Mouse (Mus musculus) thymus, postnatal 4 days (tissue): ENCODE measurements around the gene Cdk6.

Source experiments
- DNase-seq: peaks from one replicate; pipeline ENCODE4 v3.0.0; 2021

The Cdk6 gene

GRCm38 (mm10) chr5:3491084-3491483 lies 149.8 kb downstream of the Cdk6 start:
- DNase-seq: no peak

DNA sequence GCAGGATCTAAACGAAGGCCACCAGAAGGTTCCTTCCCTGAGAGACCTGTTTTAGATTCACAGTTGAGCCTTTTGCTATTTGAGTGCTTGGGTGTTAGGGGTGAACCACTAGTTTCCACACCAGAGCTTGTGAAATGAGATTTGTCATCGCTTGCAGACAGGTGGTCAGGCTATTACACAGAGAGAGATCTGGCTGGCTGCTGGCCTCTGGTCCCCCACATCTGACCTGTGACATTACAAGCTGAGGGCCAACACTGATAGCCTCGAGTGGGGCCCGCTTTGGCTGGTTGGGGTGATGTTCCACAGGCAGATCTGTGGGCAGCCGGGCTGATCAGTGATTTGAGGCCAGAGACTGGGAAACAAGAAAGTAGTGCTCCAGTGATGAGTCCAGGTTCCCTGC lies 150.6 kb downstream of the Cdk6 start:
- DNase-seq: no peak

DNA sequence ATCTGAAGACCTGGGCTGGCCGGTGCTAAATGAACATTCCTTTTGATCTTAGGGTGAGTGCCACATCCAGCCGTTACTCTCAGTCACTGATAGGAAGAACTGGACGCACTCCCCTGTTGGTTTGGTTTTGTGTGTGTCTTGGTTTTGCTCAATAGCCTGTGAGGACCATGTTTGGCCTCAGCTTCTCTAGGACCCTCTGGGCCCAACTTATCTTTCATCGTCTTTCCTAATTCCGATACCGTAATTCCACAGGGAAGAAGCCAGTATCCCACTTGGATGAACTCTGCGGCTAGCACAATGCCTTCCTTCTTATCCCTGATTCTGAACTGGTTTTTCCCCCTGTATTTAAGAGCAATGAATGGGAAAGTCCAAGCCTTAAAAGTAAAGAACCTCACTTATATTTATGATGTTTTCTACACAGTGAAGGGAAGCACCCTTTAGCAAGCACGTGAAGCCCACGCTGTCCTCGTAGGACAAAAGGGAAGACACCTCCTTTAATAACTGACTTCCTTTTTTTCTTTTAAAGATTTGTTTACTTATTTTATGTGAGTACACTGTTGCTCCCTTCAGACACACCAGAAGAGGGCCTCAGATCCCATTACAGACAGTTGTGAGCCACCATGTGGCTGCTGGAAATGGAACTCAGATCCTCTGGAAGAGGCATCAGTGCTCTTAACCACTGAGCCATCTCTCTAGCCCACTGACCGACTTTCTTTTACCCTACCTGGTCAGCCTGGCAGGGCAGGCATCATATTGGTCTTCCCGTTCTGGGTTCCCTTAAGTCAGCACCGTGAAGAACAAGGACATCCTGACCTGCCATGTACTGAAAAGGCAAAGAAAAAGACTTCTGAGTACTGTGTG lies 151.7 kb downstream of the Cdk6 start:
- DNase-seq: no peak

DNA sequence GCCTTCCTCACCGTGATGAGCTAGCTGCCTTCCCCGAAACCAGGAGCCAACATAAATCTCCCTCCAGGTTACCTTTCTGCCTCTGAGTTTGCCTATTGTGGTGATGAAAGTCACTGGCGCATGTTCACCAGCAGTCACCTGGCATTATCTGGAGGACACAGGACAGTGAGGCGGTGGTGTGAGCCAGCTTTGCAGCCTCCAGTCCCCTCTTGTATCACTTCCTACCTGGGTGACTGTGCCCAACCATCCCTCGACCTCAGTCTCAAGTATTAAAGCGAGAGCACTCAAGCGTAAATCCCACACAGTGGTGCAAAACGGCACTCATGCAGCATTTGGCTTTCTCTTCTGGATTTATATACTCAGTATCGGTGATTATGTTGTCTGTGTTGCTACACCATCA lies 152.7 kb downstream of the Cdk6 start:
- no peak for DNase-seq

GRCm38 (mm10) chr5:3494452-3495187 lies 153.3 kb downstream of the Cdk6 start:
- DNase-seq: no peak

DNA sequence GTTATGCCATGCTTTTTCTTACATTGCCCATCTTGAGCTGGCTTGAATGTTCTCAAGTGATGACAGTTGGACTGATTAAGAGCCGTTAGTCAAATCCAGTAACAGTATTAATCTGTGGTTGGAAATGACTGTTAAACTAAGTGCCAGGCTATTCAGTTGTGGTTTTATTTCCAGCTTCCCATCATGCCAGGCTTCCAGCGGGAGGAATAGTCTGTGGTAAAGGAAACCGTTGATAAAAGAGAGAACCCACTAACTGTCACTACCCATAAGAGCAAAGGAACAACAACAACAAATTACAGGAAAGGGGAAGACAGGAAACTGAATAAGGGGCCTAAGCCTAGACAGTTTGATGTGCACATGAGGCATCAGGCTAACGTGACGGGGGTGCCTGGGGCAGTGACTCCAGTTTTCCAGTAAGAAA lies 156.2 kb downstream of the Cdk6 start:
- DNase-seq: peak; percentile 43

- no peak for DNase-seq
Observed at GRCm38 (mm10) chr5:3500298-3500697, 159.0 kb downstream of the Cdk6 start.

DNA sequence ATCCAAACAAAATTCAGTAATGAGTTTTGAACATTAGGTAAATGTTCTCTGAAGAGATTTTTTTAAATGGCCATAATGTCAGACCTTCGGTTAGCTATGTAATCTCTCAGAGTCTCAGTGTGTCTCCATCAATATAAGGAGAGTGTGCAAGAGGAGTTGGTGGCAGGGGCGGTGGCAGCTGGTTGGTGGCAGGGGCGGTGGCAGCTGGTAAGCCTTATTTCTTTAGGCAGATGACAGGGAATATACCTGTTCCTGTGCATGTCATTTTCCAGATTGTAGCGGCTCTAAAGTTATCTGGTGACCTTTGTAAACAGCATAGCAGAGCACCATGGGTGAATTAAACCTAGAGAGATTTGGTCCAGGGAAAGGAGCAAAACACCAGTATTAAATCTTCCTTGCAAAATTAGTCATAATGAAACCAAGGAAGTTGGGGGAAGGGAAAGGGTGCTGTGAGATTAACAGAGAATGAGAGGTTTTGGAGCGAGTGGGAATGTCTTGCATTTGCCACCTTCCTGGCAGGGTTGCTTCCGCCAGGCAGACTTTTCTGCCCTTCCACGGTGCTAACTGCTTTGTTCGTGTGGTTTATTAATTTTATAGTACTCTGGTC lies 159.8 kb downstream of the Cdk6 start:
- DNase-seq: peak; percentile 45

GRCm38 (mm10) chr5:3501564-3502001 lies 160.3 kb downstream of the Cdk6 start:
- no peak for DNase-seq

DNA sequence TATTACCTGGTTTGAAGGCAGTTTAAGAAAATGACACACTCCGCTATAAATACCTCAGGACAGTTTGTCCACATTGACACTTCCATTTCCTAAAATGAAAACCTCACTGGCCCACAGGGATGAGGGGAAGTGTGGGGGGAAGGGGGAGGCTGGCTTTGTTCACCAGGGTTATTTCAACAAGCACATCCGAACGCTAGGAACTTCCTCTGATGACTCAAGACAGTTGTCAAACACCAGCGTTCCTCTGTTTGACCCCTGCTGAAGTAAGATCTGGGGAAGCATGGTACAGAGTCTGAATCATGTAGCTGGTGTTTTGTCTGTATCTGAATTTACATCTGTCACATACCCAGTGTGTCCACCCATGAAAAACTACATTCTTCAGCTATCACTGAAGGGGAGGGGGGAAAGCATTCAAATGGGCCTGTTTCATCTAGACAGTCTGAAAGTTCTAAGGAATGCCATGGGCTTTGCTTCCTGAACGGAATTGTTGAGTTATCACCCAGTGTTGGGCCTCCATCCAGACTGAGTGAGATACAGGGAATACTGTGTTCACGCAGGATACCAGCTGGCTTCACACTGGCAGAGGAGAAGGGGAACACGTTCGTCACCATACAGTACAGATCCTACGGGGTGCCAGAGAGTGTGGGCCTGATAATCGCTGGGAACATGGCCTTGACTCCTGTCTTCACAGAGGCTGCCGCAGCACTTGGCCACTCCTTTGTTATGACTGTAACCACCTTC lies 161.5 kb downstream of the Cdk6 start:
- DNase-seq: peak; percentile 33

DNA sequence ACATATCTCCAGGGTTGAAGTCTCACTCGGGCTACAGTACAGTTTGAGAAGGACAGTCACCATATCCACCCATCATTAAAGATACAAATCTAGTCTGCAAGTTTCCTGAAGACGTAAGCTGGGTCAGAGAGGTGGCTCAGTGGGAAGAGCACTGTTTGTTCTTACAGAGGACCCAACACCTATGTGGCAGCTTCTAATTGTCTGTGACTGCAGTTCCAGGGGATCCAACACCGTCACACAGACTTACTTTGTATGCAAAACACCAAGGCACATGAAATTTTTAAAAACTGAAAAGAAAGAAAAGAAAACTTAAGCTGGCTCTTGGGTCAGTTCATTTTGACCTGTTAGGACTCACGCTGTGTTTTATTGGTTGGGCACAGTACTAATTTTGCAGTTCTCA lies 162.1 kb downstream of the Cdk6 start:
- DNase-seq: no peak

GRCm38 (mm10) chr5:3503836-3504323 lies 162.6 kb downstream of the Cdk6 start:
- no peak for DNase-seq

GRCm38 (mm10) chr5:3504453-3504852 lies 163.2 kb downstream of the Cdk6 start:
- no peak for DNase-seq

DNA sequence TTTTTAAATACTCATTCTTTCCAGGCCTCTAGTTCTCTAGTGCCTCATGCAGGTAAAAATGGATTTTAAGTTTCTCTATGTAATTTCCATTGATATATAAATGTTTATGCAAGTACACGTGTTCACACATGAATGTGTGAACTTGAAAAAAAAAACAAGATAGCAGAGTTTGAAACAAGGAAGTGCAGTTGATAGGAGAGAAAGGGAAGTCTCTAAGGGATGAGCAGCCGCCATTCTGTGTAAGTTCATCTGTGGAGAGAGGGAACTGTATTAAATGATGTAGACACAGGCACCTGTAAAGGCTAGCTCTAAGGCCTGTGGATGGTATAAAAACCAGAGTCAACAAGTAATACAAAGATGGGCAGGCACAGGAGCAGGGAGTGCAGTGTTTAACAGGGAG lies 164.3 kb downstream of the Cdk6 start:
- no peak for DNase-seq

- DNase-seq: no peak
Observed at GRCm38 (mm10) chr5:3508480-3509381, 167.4 kb downstream of the Cdk6 start.

GRCm38 (mm10) chr5:3509503-3509902 lies 168.2 kb downstream of the Cdk6 start:
- DNase-seq: no peak

- DNase-seq: no peak
Observed at GRCm38 (mm10) chr5:3511097-3511795, 170.0 kb downstream of the Cdk6 start.

- peak; percentile 25 for DNase-seq
Observed at GRCm38 (mm10) chr5:3512584-3512983, 171.3 kb downstream of the Cdk6 start.

GRCm38 (mm10) chr5:3514901-3515311 lies 173.6 kb downstream of the Cdk6 start:
- DNase-seq: no peak

DNA sequence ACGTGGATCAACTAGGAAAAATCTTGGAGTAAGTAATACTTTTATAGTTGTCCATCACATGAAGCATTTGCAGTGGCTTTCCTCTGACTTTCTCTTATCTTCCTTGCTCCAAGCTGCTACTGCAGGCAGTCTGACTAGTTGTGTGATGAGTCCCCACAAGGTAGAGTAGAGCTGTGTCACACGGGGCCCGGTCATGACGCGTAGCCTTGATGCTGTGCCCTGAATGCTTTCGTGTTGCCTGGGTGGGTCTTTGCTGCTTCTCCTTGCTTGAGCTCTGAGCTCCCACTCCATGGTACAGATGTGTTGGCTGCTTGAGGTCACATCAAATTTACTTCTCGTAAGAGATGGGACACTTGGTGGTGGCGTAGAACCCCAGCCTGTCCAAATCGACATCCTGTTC lies 174.2 kb downstream of the Cdk6 start:
- no peak for DNase-seq

DNA sequence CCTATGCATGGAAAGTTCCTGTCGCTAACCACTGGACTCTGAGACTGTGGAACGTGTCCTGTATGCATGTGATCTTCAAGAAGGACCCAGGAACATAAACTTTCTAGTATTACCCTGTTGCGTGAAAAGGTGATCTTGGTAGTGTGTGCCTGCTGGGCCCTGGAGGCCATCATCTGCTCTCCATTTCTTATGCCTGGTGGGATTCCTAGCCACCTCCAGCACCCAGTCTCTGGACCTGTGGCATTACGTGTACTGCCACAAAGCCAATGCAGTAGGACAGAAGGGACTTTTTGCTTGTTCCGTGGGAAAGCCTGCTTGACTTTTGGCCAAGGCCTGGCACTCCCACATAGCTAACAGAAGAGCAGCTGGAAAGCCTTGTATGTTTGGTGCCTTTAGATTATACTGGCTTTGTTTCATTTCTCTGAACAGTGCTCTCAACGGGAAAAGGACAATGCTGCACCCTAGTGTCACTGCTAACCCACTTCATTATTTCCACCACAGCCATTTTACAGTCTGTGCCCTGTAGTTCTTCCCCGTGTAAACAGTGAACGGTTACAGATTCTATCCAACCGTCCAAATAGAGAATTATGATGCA lies 175.3 kb downstream of the Cdk6 start:
- DNase-seq: peak; percentile 43
